Mouse (Mus musculus) testis, adult 2 months (tissue): ENCODE data around the gene Cela3b.

ENCODE experiments used
- CTCF ChIP-seq: fragments of 200-500 bp; IDR thresholded peaks from 2 replicates; pipeline ENCODE4 v1.5.1; 2012; ENCODE audit warnings: low read depth, mild to moderate bottlenecking, inconsistent platforms, low read length, moderate library complexity; ENCODE audit not compliant: control insufficient read depth, insufficient read depth, insufficient replicate concordance
- POLR2A ChIP-seq: fragments of 200-500 bp; IDR thresholded peaks from 2 replicates; pipeline ENCODE4 v1.6.1; 2012; ENCODE audit warnings: low read depth, mild to moderate bottlenecking, inconsistent platforms, low read length, moderate library complexity; ENCODE audit not compliant: control insufficient read depth

DNA sequence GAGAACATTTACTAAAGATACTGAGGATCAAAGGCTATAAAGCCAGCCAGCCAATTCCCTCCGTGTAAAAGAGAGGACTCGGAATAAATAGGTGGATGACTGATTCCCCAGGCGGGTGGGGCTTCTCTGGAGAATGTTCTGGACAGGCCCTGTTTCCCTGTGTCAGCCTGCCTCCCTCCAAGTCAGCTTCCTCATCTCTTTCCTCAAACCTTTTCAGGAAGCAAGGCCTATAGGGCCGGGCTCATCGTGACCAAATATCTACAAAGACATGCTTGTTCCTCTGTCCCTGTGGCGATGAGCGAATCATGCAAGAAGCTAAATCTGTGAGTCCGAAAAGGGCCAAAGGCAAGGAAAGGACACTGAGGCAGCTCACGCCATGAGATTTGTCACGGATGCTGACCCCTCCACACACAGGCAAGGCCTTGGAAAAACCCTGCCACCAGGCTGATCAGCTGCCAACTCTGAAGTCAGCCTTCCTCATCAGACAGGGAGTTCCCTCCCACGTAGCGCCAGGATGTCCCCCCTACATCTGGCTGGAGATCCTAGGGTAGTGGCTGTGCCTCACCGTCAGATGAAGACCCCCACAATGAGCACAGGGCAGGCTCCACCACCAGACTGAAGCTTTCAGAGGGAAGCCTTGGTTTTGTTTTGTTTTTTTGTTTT, 34.9 kb upstream of the Cela3b start:
- TF ChIP-seq CTCF, result no peak
- TF ChIP-seq POLR2A, result no peak
